Comparison of ENCODE assay signal across 8 mouse cellular contexts in genomic region chr7:92777108-92777973, GRCm38 (mm10). TPM values are rescaled to one million over a fixed set of nuclear protein-coding genes. Genes with fewer than 3 reads are reported as not detected.
DNase-seq lines count a peak whose midpoint lies in the region; ATAC-seq lines count a peak whose summit lies in the region.

No protein-coding gene starts in this region.

- WGBS in hindbrain, embryonic 14.5 days: 32% methylated on average over 17 of the region's 17 CpGs

- H3K4me2 ChIP-seq in hindbrain, embryonic 14.5 days (replicated peaks): peak overlapping the region; percentile 49

- H3K36me3 ChIP-seq in hindbrain, embryonic 14.5 days (replicated peaks; ENCODE audit: control insufficient read depth, insufficient read depth): no peaks in the 10 kb centered on the region

- ATAC-seq in common myeloid progenitor, adult 5-6 weeks (replicated peaks; ENCODE audit: low read depth, poor library complexity, severe bottlenecking): 0 out of 2 replicates have a peak, but pooled peaks have one; percentile 11
- peak; percentile 45; the same call in 1 of the 2 replicates for ATAC-seq in hindbrain, embryonic 14.5 days (ENCODE audit: low FRiP score)
- ATAC-seq in granulocyte monocyte progenitor cell, adult 5-6 weeks (replicated peaks; ENCODE audit: poor library complexity, severe bottlenecking): no peak

- H3K9me3 ChIP-seq in hindbrain, embryonic 14.5 days (ENCODE audit: control insufficient read depth, low read length): no peaks in the 10 kb centered on the region

- no peaks in the 10 kb centered on the region for H3K27me3 ChIP-seq in hindbrain, embryonic 14.5 days (ENCODE audit: control insufficient read depth, insufficient read depth, low read length)

- peak; percentile 47 for DNase-seq in adrenal gland, postnatal 10 days
- peak; percentile 64 for DNase-seq in gastrocnemius, adult 18-20 months (ENCODE audit: low spot score)
- peak; percentile 46 for DNase-seq in hindbrain, embryonic 14.5 days (ENCODE audit: low spot score)
- DNase-seq in layer of hippocampus, postnatal 25 days (ENCODE audit: extremely low spot score in 1 of 2, low spot score in 1 of 2): peak; percentile 24 to 49
- DNase-seq in lung, postnatal 25 days (ENCODE audit: low spot score): peak; percentile 29
- DNase-seq in right cerebral cortex, postnatal 36 days (ENCODE audit: low spot score in 2 of 2): peak; percentile 47 to 62

- peak overlapping the region; percentile 6 for H3K4me3 ChIP-seq in hindbrain, embryonic 14.5 days (replicated peaks; ENCODE audit: low read length)

- H3K9ac ChIP-seq in hindbrain, embryonic 14.5 days: peak overlapping the region; percentile 35; the same call in 1 of the 2 replicates

- peak overlapping the region; percentile 71 for H3K27ac ChIP-seq in hindbrain, embryonic 14.5 days

- H3K4me1 ChIP-seq in hindbrain, embryonic 14.5 days (replicated peaks; ENCODE audit: control insufficient read depth, insufficient read depth, low read length): peaks cover 18% of the 10 kb centered on the region

RNA-seq across cellular contexts. Expression of gene Rab30, which starts 35.9 kb away (rescaled TPM):
- total RNA-seq in adrenal gland, postnatal 10 days (2021): 1 to 10 TPM; 7.9 to 10.0 TPM
- 0.24 and 1.8 TPM in 2 replicates for total RNA-seq in common myeloid progenitor, adult 5-6 weeks (2017)
- total RNA-seq in gastrocnemius, adult 18-20 months (2021): 1 to 10 TPM; 5.4 to 8.5 TPM
- polyA plus RNA-seq in hindbrain, embryonic 14.5 days (2014; fragmentation: Nextera tagmentation; extraction: Ambion mirVana): 24.2 and 29.6 TPM in 2 replicates
- total RNA-seq in layer of hippocampus, postnatal 25 days (2021): 10 to 100 TPM; 43.2 to 49.1 TPM
- not detected in 2 replicates for total RNA-seq in granulocyte monocyte progenitor cell, adult 5-6 weeks (2014; fragmentation: Nextera tagmentation)
- 0.13 TPM in 1 of 2 replicates, not detected in the other for total RNA-seq in granulocyte monocyte progenitor cell, adult 5-6 weeks (2017)

Comparison
In these comparisons a context has a peak if more than half of its experiments do, and no peak if none do; other contexts are left out.
1. RNA of gene Rab30, which starts 35.9 kb away (total RNA-seq): 43.2 to 49.1 TPM in layer of hippocampus, postnatal 25 days; 7.9 to 10.0 TPM in adrenal gland, postnatal 10 days, 5.4 to 8.5 TPM in gastrocnemius, adult 18-20 months, 0.24 to 1.8 TPM in common myeloid progenitor, adult 5-6 weeks and 0.13 TPM in granulocyte monocyte progenitor cell, adult 5-6 weeks; every median in the first group is over 4 times any median in the second.
2. Peak in every context shown above with its lines, with median percentiles within 50 percentile points of each other: DNase-seq.